Mouse (Mus musculus) c-Kit-positive CD71-negative TER-119-negative erythroid progenitor cells, embryonic 14.5 days (primary cell): ENCODE data around the gene Olfr1396.
"Not testable (repeated sequence)": the region's sequence is repeated elsewhere in the genome, so short reads cannot be mapped to it uniquely, and the experiment has no call there.

ENCODE experiments used
- DNase-seq: peaks from one replicate; pipeline ENCODE4 v3.0.0-alpha.2; 2013; ENCODE audit warnings: low read depth

Olfr1396 gene

GRCm38 (mm10) chr11:49089735-49090507 lies 24.8 kb downstream of the Olfr1396 start:
- DNase-seq: no peak

- DNase-seq: no peak
Observed at GRCm38 (mm10) chr11:49088990-49089652, 25.6 kb downstream of the Olfr1396 start.

- no peak for DNase-seq
Observed at GRCm38 (mm10) chr11:49087830-49088616, 26.7 kb downstream of the Olfr1396 start.

- DNase-seq: no peak
Observed at GRCm38 (mm10) chr11:49086858-49087361, 27.8 kb downstream of the Olfr1396 start.

GRCm38 (mm10) chr11:49084875-49085274 lies 29.8 kb downstream of the Olfr1396 start:
- DNase-seq: no peak

- no peak for DNase-seq
Observed at GRCm38 (mm10) chr11:49084385-49084784, 30.3 kb downstream of the Olfr1396 start.

GRCm38 (mm10) chr11:49083808-49084207 lies 30.9 kb downstream of the Olfr1396 start:
- no peak for DNase-seq

GRCm38 (mm10) chr11:49083146-49083545 lies 31.5 kb downstream of the Olfr1396 start:
- DNase-seq: no peak

- no peak for DNase-seq
Observed at GRCm38 (mm10) chr11:49081886-49082285, 32.8 kb downstream of the Olfr1396 start.

- no peak for DNase-seq
Observed at GRCm38 (mm10) chr11:49081356-49081755, 33.3 kb downstream of the Olfr1396 start.

GRCm38 (mm10) chr11:49080636-49081035 lies 34.0 kb downstream of the Olfr1396 start:
- no peak for DNase-seq

GRCm38 (mm10) chr11:49078719-49079118 lies 36.0 kb downstream of the Olfr1396 start:
- DNase-seq: no peak

- no peak for DNase-seq
Observed at GRCm38 (mm10) chr11:49077012-49077411, 37.7 kb downstream of the Olfr1396 start.

- not testable (repeated sequence) for DNase-seq
Observed at GRCm38 (mm10) chr11:49076001-49076757, 38.5 kb downstream of the Olfr1396 start, which contains the start of gene Ifi47. Ifi47 (plus strand) TSS chr11:49076587.

GRCm38 (mm10) chr11:49068358-49068757 lies 46.3 kb downstream of the Olfr1396 start:
- DNase-seq: no peak

- DNase-seq: not testable (repeated sequence)
Observed at GRCm38 (mm10) chr11:49063713-49064469, 50.8 kb downstream of the Olfr1396 start, which contains the start of gene Tgtp2. Tgtp2 (minus strand) TSS chr11:49064206.

- DNase-seq: not testable (repeated sequence)
Observed at GRCm38 (mm10) chr11:49061865-49062264, 52.8 kb downstream of the Olfr1396 start.

GRCm38 (mm10) chr11:49060061-49060460 lies 54.6 kb downstream of the Olfr1396 start:
- DNase-seq: not testable (repeated sequence)
